In genomic region chr7:79742277-79742658, GRCm38 (mm10) we compare ENCODE assay signal across 9 mouse cellular contexts. TPM values are rescaled to one million over a fixed set of nuclear protein-coding genes. Genes with fewer than 3 reads are reported as not detected.
A peak's percentile ranks its signal among the peaks of the same experiment; 100 is the strongest.
DNase-seq lines count a peak whose midpoint lies in the region; ATAC-seq and TF ChIP-seq lines count a peak whose summit lies in the region.
"Had no signal": no experiment of that assay in that cellular context is flagged by ENCODE, and none has a peak within 500 bp of the region (broad histone marks: within the 10 kb centered on the region; RNA-seq: fewer than 3 reads in every experiment).

No protein-coding gene starts in this region.

- H3K4me3 ChIP-seq in lung, embryonic 15.5 days: peak overlapping the region; percentile 70
- peak overlapping the region; percentile 55 for H3K4me3 ChIP-seq in embryonic fibroblast, embryonic 13.5 days (ENCODE audit: insufficient read depth, low read length)
- peak overlapping the region; percentile 79 for H3K4me3 ChIP-seq in limb, embryonic 14.5 days (replicated peaks; ENCODE audit: low read length)
- H3K4me3 ChIP-seq in olfactory bulb, adult 2 months (ENCODE audit: insufficient read depth, low read depth, low read length): peak overlapping the region; percentile 61

- H3K9ac ChIP-seq in lung, embryonic 15.5 days: peak overlapping the region; percentile 58
- peak overlapping the region; percentile 68 for H3K9ac ChIP-seq in limb, embryonic 14.5 days (ENCODE audit: low read depth, low read length, severe bottlenecking)

- ATAC-seq in lung, embryonic 15.5 days (ENCODE audit: borderline replicate concordance, extremely low read depth, low FRiP score, low TSS enrichment): no peak
- ATAC-seq in limb, embryonic 14.5 days (ENCODE audit: low FRiP score, low read depth): no peak

- TF ChIP-seq POLR2A in embryonic fibroblast, embryonic 13.5 days (IDR thresholded peaks at IDR 0.05; ENCODE audit: low read depth, low read length): no peak
- no peak for TF ChIP-seq POLR2A in limb, embryonic 14.5 days (IDR thresholded peaks at IDR 0.05; ENCODE audit: borderline replicate concordance, extremely low read depth, insufficient read depth, insufficient read length)
- TF ChIP-seq POLR2A in olfactory bulb, adult 2 months (IDR thresholded peaks at IDR 0.05; ENCODE audit: insufficient read depth, low read depth, low read length): no peak

- no peak for TF ChIP-seq CTCF in embryonic fibroblast, embryonic 13.5 days (IDR thresholded peaks at IDR 0.05; ENCODE audit: borderline replicate concordance, insufficient read depth, low read length)
- no peak for TF ChIP-seq CTCF in olfactory bulb, adult 2 months (IDR thresholded peaks at IDR 0.05; ENCODE audit: insufficient read depth, low read depth, low read length)

- 11% methylated on average over 11 of the region's 11 CpGs for WGBS in lung, embryonic 15.5 days
- 16% methylated on average over 11 of the region's 11 CpGs for WGBS in limb, embryonic 14.5 days
- 12% methylated on average over 11 of the region's 11 CpGs for WGBS in olfactory bulb, adult 2 months

- no peak overlapping the region for H3K27ac ChIP-seq in lung, embryonic 15.5 days
- no peak overlapping the region for H3K27ac ChIP-seq in embryonic fibroblast, embryonic 13.5 days (ENCODE audit: insufficient read depth, low read length)
- H3K27ac ChIP-seq in limb, embryonic 14.5 days (replicated peaks; ENCODE audit: low read depth, low read length): no peak overlapping the region
- H3K27ac ChIP-seq in olfactory bulb, adult 2 months (ENCODE audit: insufficient read depth, low read depth, low read length): no peak overlapping the region

- no peaks in the 10 kb centered on the region for H3K27me3 ChIP-seq in lung, embryonic 15.5 days
- no peaks in the 10 kb centered on the region for H3K27me3 ChIP-seq in limb, embryonic 14.5 days (ENCODE audit: control insufficient read depth, insufficient read depth, low read length)

- DNase-seq in lung, postnatal 14 days: no peak
- DNase-seq in limb, embryonic 14.5 days (ENCODE audit: low spot score): no peak
- DNase-seq in gastrocnemius, postnatal 25 days: no peak
- no peak for DNase-seq in gastrocnemius, adult 18-20 months (ENCODE audit: low spot score)
- no peak for DNase-seq in gastrocnemius, postnatal 4 days (ENCODE audit: low spot score in 2 of 2)

- H3K4me1 ChIP-seq in lung, embryonic 15.5 days: peaks cover 5% of the 10 kb centered on the region; the same call in 1 of the 2 replicates
- H3K4me1 ChIP-seq in embryonic fibroblast, embryonic 13.5 days (ENCODE audit: control insufficient read depth, insufficient read depth, low read length): no peaks in the 10 kb centered on the region
- H3K4me1 ChIP-seq in limb, embryonic 14.5 days (ENCODE audit: control insufficient read depth, insufficient read depth, low read length): peaks cover 4% of the 10 kb centered on the region
- H3K4me1 ChIP-seq in olfactory bulb, adult 2 months (ENCODE audit: control insufficient read depth, insufficient read depth, low read length): 0 out of 2 replicates have a peak, but pooled peaks cover 2% of the 10 kb centered on the region

- no peaks in the 10 kb centered on the region for H3K9me3 ChIP-seq in lung, embryonic 15.5 days
- H3K9me3 ChIP-seq in limb, embryonic 14.5 days (ENCODE audit: control insufficient read depth, low read length): no peaks in the 10 kb centered on the region

- peak overlapping the region; percentile 98 for H3K4me2 ChIP-seq in lung, embryonic 15.5 days
- peak overlapping the region; percentile 95 for H3K4me2 ChIP-seq in limb, embryonic 14.5 days (replicated peaks; ENCODE audit: low read depth, low read length, severe bottlenecking)

- H3K36me3 ChIP-seq in lung, embryonic 15.5 days: peaks cover 5% of the 10 kb centered on the region; the same call in 1 of the 2 replicates
- 0 out of 2 replicates have a peak, but pooled peaks cover 5% of the 10 kb centered on the region for H3K36me3 ChIP-seq in limb, embryonic 14.5 days (ENCODE audit: control insufficient read depth, insufficient read depth, low read length)

RNA-seq across cellular contexts. Expression of gene Pex11a, which starts 0.7 kb away (rescaled TPM):
- polyA plus RNA-seq in lung, embryonic 15.5 days (2015; fragmentation: Nextera tagmentation; extraction: Ambion mirVana): 10.2 and 12.1 TPM in 2 replicates
- 3.2 and 7.3 TPM in 2 replicates for polyA plus RNA-seq in embryonic fibroblast, embryonic 13.5 days (2011; ENCODE audit: insufficient read length, low read depth, missing spikeins)
- 9.0 TPM in 2 replicates for polyA plus RNA-seq in limb, embryonic 14.5 days (2012; rRNA removed)
- 10.1 and 10.3 TPM in 2 replicates for polyA plus RNA-seq in limb, embryonic 14.5 days (2014; fragmentation: Nextera tagmentation; extraction: Ambion mirVana)
- polyA plus RNA-seq in olfactory bulb, adult 2 months (2012; ENCODE audit: insufficient read depth, insufficient read length, low replicate concordance, missing spikeins): not detected in 2 replicates
- total RNA-seq in gastrocnemius, postnatal 25 days (2021): 10 to 100 TPM in 1 of 2 experiments, 1 to 10 TPM in 1; 8.8 to 11.8 TPM
- total RNA-seq in gastrocnemius, adult 18-20 months (2021): 10 to 100 TPM; 12.9 to 14.1 TPM
- 1 to 10 TPM; 2.6 to 4.2 TPM for total RNA-seq in gastrocnemius, postnatal 4 days (2021)
- total RNA-seq: neutrophil, adult 5-6 weeks had no signal

RNA-seq across cellular contexts. Expression of gene Wdr93, which starts 0.7 kb away (rescaled TPM):
- 0.78 and 0.86 TPM in 2 replicates for polyA plus RNA-seq in lung, embryonic 15.5 days (2015; fragmentation: Nextera tagmentation; extraction: Ambion mirVana)
- polyA plus RNA-seq in embryonic fibroblast, embryonic 13.5 days (2011; ENCODE audit: insufficient read length, low read depth, missing spikeins): not detected in 2 replicates
- polyA plus RNA-seq in limb, embryonic 14.5 days (2012; rRNA removed): 0.20 and 0.21 TPM in 2 replicates
- 0.12 TPM in 1 of 2 replicates, not detected in the other for polyA plus RNA-seq in limb, embryonic 14.5 days (2014; fragmentation: Nextera tagmentation; extraction: Ambion mirVana)
- polyA plus RNA-seq in olfactory bulb, adult 2 months (2012; ENCODE audit: insufficient read depth, insufficient read length, low replicate concordance, missing spikeins): not detected in 2 replicates
- total RNA-seq in gastrocnemius, postnatal 25 days (2021): not detected
- total RNA-seq in gastrocnemius, adult 18-20 months (2021): under 1 TPM; 0.09 to 0.16 TPM
- total RNA-seq in gastrocnemius, postnatal 4 days (2021): under 1 TPM; 0.20 to 0.67 TPM
- total RNA-seq: neutrophil, adult 5-6 weeks had no signal

RNA-seq across cellular contexts. Expression of gene Plin1, which starts 9.6 kb away (rescaled TPM):
- polyA plus RNA-seq in lung, embryonic 15.5 days (2015; fragmentation: Nextera tagmentation; extraction: Ambion mirVana): not detected in 2 replicates
- polyA plus RNA-seq in embryonic fibroblast, embryonic 13.5 days (2011; ENCODE audit: insufficient read length, low read depth, missing spikeins): 0.23 TPM in 1 of 2 replicates, not detected in the other
- polyA plus RNA-seq in limb, embryonic 14.5 days (2012; rRNA removed): 0.21 and 0.23 TPM in 2 replicates
- polyA plus RNA-seq in limb, embryonic 14.5 days (2014; fragmentation: Nextera tagmentation; extraction: Ambion mirVana): not detected in 2 replicates
- not detected in 2 replicates for polyA plus RNA-seq in olfactory bulb, adult 2 months (2012; ENCODE audit: insufficient read depth, insufficient read length, low replicate concordance, missing spikeins)
- total RNA-seq in gastrocnemius, postnatal 25 days (2021): 10 to 100 TPM in 1 of 2 experiments, 1 to 10 TPM in 1; 1.8 to 53.2 TPM
- 10 to 100 TPM; 10.3 to 18.3 TPM for total RNA-seq in gastrocnemius, adult 18-20 months (2021)
- 10 to 100 TPM; 26.6 to 62.1 TPM for total RNA-seq in gastrocnemius, postnatal 4 days (2021)
- total RNA-seq: neutrophil, adult 5-6 weeks had no signal

RNA-seq across cellular contexts. Expression of gene Kif7, which starts 26.7 kb away (rescaled TPM):
- polyA plus RNA-seq in lung, embryonic 15.5 days (2015; fragmentation: Nextera tagmentation; extraction: Ambion mirVana): 5.0 TPM in 2 replicates
- 3.5 and 5.3 TPM in 2 replicates for polyA plus RNA-seq in embryonic fibroblast, embryonic 13.5 days (2011; ENCODE audit: insufficient read length, low read depth, missing spikeins)
- polyA plus RNA-seq in limb, embryonic 14.5 days (2012; rRNA removed): 14.6 and 14.9 TPM in 2 replicates
- 7.2 and 8.2 TPM in 2 replicates for polyA plus RNA-seq in limb, embryonic 14.5 days (2014; fragmentation: Nextera tagmentation; extraction: Ambion mirVana)
- not detected in 2 replicates for polyA plus RNA-seq in olfactory bulb, adult 2 months (2012; ENCODE audit: insufficient read depth, insufficient read length, low replicate concordance, missing spikeins)
- total RNA-seq in gastrocnemius, postnatal 25 days (2021): under 1 TPM; 0.59 to 0.91 TPM
- under 1 TPM; 0.27 to 0.40 TPM for total RNA-seq in gastrocnemius, adult 18-20 months (2021)
- total RNA-seq in gastrocnemius, postnatal 4 days (2021): 1 to 10 TPM; 4.8 to 6.0 TPM

RNA-seq across cellular contexts. Expression of gene Mesp1, which starts 51.3 kb away (rescaled TPM):
- not detected in 2 replicates for polyA plus RNA-seq in lung, embryonic 15.5 days (2015; fragmentation: Nextera tagmentation; extraction: Ambion mirVana)
- polyA plus RNA-seq in embryonic fibroblast, embryonic 13.5 days (2011; ENCODE audit: insufficient read length, low read depth, missing spikeins): not detected in 2 replicates
- 0.06 and 0.20 TPM in 2 replicates for polyA plus RNA-seq in limb, embryonic 14.5 days (2012; rRNA removed)
- 0.23 TPM in 1 of 2 replicates, not detected in the other for polyA plus RNA-seq in limb, embryonic 14.5 days (2014; fragmentation: Nextera tagmentation; extraction: Ambion mirVana)
- not detected in 2 replicates for polyA plus RNA-seq in olfactory bulb, adult 2 months (2012; ENCODE audit: insufficient read depth, insufficient read length, low replicate concordance, missing spikeins)
- not detected for total RNA-seq in gastrocnemius, postnatal 25 days (2021)
- not detected for total RNA-seq in gastrocnemius, adult 18-20 months (2021)
- total RNA-seq in gastrocnemius, postnatal 4 days (2021): not detected
- total RNA-seq: neutrophil, adult 5-6 weeks had no signal
